Mouse (Mus musculus): Measurements from ENCODE around the gene Nr1i3.

The Nr1i3 gene

GRCm38 (mm10) chr1:171213801-171214496 is at the start of gene Nr1i3:
Gene Nr1i3, plus strand, starts transcription at chr1:171213970.
- no peak for DNase-seq

- peak; percentile 10 for DNase-seq
These were observed 49.5 kb upstream of the Nr1i3 start for GRCm38 (mm10) chr1:171164258-171164657.

GRCm38 (mm10) chr1:171165629-171166345 is 48.0 kb upstream of the Nr1i3 start:
- DNase-seq = no peak

- DNase-seq = peak; percentile 25
These were observed 44.9 kb upstream of the Nr1i3 start for GRCm38 (mm10) chr1:171168906-171169305.

- DNase-seq = no peak
These were observed 43.9 kb upstream of the Nr1i3 start for GRCm38 (mm10) chr1:171169913-171170312.

- no peak for DNase-seq
These were observed 42.6 kb upstream of the Nr1i3 start for GRCm38 (mm10) chr1:171171138-171171537.

GRCm38 (mm10) chr1:171172779-171173178 is 41.0 kb upstream of the Nr1i3 start:
- DNase-seq = no peak

- no peak for DNase-seq
These were observed 34.1 kb upstream of the Nr1i3 start for GRCm38 (mm10) chr1:171179487-171180171.

GRCm38 (mm10) chr1:171183025-171183424 is 30.7 kb upstream of the Nr1i3 start:
- no peak for DNase-seq

- no peak for DNase-seq
These were observed 30.1 kb upstream of the Nr1i3 start for GRCm38 (mm10) chr1:171183620-171184019.

- no peak for DNase-seq
These were observed 29.5 kb upstream of the Nr1i3 start for GRCm38 (mm10) chr1:171184314-171184713.

- DNase-seq = no peak
These were observed 28.1 kb upstream of the Nr1i3 start for GRCm38 (mm10) chr1:171185655-171186054.

GRCm38 (mm10) chr1:171187851-171188700 is 25.7 kb upstream of the Nr1i3 start:
- DNase-seq = no peak

- DNase-seq = no peak
These were observed 24.7 kb upstream of the Nr1i3 start for GRCm38 (mm10) chr1:171189046-171189445.

- DNase-seq = no peak
These were observed 24.2 kb upstream of the Nr1i3 start for GRCm38 (mm10) chr1:171189476-171190114.

GRCm38 (mm10) chr1:171190832-171191231 is 22.9 kb upstream of the Nr1i3 start:
- no peak for DNase-seq

- no peak for DNase-seq
These were observed 21.5 kb upstream of the Nr1i3 start for GRCm38 (mm10) chr1:171192283-171192682.

- no peak for DNase-seq
These were observed 20.5 kb upstream of the Nr1i3 start for GRCm38 (mm10) chr1:171193093-171193840.

- no peak for DNase-seq
These were observed 19.6 kb upstream of the Nr1i3 start for GRCm38 (mm10) chr1:171193911-171194830.

- no peak for DNase-seq
These were observed 18.5 kb upstream of the Nr1i3 start for GRCm38 (mm10) chr1:171195046-171195822.

Measured in kidney, adult 18-20 months (tissue).